Mouse (Mus musculus) cortical plate, adult 2 months (tissue): Measurements from ENCODE around the gene Gins1.

Source experiments
- CTCF ChIP-seq: fragments of 200-500 bp; IDR thresholded peaks from 2 replicates; pipeline ENCODE4 v1.5.1; 2011; ENCODE audit warnings: mild to moderate bottlenecking, control low read depth, low read length; ENCODE audit not compliant: insufficient read depth; ENCODE audit errors: extremely low read depth
- POLR2A ChIP-seq: fragments of 200-500 bp; IDR thresholded peaks from 2 replicates; pipeline ENCODE4 v1.6.1; 2011; ENCODE audit warnings: mild to moderate bottlenecking, low read length, control low read depth; ENCODE audit not compliant: insufficient read depth; ENCODE audit errors: extremely low read depth

- TF ChIP-seq POLR2A (peak; percentile 43; the same call in 1 of the 2 replicates), CTCF (no peak)
These were observed 54.3 kb downstream of the Gins1 start for GRCm38 (mm10) chr2:150959521-150959920.
